Mouse (Mus musculus) naive thymus-derived CD4-positive, alpha-beta T cell, adult 2 months (primary cell): Measurements from ENCODE around the gene Smug1.

ENCODE experiments used
- DNase-seq: peaks from one replicate; pipeline ENCODE4 v3.0.0-alpha.2; 2011; ENCODE audit warnings: low read depth

The Smug1 gene

DNA sequence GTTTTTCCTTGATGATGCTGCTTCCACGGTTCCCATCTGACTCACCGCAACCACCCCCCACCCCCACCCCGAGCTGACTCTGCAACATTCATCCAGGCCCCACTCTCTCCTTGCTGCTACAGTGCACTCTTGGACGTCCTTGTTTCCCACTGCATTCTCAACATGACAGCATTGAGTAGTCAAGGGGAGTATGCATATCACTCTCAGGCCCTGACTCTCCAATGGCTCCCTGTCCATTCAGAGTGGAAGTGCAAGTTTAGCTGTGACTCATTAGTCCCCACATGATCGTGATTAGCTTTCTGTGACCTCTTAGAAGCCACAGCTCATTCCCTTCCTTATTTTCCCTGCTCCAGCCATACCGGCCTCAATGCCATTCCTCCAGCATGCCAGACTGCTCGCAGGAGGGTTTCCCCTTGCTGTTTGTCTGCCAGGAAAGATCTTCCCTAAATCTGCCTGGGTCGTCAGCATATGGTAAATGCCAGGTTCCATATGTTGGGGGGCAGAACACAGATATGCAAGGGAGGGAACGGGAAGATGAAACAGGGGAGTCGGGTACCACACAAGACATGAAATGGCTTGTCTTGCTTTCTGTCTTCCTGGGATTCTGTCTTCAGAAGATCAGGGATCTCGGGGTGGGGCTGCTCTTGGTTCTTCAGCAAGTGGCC lies 21.1 kb downstream of the Smug1 start:
- DNase-seq: no peak

DNA sequence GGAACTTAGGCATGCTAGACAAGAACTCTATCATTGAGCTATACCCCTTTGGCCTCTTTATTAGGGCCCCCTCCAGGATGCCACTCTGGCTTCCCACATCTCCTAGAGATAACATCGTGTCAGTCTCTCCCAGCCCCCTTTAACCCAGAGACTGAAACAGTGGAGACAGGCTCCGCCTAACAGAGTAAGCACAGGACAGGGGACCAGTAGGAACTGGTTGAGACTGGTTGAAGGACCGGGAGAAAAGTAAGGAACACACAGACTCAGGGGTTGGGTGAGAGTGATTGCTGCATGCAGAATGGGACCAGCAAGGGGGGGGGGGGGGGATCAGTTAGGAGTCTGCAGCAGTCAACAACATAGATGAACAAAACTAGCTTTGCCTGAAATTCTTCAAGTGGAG lies 22.7 kb downstream of the Smug1 start:
- DNase-seq: no peak

DNA sequence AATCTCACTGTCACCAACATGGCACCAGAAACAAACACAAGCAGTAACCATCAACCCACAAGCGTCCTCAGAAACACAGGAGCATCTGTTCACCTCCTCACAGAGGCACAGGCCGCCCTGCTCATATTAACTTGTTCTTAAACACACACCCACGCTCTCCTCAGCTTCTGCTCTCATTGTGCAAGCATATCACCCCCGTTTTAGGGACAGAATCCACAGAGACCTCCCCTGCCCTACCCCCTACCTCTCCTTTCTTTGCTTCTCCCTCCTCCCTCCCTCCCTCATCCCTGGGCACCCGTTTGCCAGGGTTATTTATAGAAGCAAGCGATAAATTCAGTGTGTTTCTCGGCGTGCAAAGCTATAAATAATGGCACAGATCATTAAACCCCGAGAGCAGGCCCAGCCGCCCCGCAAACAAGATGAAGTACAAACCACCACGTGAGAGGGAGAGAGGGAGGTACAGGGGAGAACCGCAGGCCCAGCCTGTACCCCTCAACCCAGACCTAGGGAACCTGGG lies 31.4 kb downstream of the Smug1 start:
- DNase-seq: no peak

DNA sequence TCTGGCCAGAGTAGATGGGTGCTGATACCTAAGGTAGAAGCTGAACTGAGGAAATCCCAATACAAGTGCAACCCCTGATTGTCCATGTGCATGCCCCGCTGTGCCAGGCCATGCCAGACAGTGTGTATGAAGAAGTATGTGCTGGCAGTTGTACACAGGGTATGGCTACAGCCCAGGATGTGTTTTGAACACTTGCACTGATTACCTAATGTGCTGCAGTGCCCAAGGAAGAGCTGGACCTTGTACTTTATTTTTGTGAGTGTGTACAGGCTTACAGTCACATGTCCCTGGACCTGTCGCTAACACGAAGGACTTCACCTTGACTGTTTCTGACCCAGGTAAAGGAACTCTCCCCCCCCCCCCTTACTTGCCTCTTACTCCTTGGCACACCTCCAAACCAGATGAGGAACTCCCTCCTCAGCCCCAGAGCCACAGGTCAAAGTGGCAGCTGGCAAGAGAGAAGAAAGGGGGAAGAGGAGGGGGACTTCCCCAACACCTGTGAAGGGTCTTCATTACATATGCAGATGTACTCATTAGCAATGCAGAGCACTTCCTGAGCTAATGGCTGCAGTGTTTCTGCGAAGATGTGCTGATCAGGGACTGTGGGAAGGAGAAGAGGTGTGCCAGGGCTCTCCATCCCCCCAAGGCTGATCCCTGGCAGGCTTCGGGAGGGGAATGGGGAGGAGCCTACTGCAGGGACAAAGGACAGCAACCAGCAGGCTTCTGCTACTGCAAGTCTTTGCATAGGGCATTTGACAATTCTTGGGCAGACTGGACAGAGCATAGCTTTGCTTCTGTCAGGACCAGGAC lies 32.4 kb downstream of the Smug1 start:
- DNase-seq: no peak

DNA sequence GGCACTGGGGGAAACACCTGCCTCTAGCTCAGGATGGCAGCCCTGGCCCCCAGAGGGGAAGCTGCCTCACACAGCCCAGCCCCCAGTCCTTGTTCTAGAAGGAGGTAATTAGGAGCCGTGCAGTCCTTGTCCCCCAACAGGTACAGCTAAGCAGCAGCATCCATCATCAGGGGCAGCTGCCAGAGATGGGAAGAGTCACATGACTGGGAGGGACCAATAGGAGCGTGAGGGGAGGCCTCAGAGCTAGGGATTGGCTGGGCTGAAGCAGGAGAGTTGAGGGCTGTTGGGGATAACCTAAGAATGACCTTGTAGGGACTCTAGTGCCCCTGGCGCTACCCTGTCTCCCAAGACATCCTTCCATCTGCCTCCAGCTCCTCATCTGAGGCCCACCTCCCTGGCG lies 33.1 kb downstream of the Smug1 start:
- no peak for DNase-seq

DNA sequence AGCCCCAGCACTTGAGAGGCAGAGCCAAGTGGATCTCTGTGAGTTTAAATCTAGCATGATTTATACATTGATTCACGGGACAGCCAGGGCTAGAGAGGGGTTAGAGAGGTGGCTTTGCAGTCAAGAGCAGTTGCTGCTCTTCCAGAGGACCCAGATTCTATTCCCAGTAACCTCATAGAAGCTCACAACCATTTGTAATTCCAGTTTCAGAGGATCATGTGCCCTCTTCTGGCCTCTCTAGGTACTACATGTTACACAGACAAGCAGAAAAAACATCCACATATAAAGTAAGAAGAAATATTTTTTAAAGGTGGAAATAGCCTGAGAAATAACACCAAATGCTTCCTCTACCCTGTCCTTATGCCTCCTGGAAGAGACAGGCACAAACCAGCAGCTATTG lies 36.2 kb downstream of the Smug1 start:
- peak; percentile 62 for DNase-seq

DNA sequence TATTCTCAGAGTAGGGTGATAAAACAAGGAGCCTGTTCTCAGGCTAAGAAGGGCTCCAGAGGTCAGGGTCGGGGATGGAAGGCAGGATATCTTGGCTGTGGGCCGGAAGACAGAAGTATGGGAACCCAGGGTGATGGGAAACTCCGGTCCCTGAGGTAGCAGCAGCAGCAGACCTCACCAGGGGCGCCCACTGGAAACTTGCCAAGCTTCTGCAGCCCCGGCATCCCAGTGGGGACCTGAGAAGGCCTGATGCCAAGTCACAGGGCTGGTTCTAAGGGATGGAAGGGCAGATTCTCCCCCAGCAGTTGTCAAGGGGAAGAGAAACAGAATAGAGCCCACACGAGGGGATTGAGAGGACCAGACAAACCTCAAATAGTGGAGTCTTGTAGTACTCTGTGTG lies 37.6 kb downstream of the Smug1 start:
- DNase-seq: no peak

DNA sequence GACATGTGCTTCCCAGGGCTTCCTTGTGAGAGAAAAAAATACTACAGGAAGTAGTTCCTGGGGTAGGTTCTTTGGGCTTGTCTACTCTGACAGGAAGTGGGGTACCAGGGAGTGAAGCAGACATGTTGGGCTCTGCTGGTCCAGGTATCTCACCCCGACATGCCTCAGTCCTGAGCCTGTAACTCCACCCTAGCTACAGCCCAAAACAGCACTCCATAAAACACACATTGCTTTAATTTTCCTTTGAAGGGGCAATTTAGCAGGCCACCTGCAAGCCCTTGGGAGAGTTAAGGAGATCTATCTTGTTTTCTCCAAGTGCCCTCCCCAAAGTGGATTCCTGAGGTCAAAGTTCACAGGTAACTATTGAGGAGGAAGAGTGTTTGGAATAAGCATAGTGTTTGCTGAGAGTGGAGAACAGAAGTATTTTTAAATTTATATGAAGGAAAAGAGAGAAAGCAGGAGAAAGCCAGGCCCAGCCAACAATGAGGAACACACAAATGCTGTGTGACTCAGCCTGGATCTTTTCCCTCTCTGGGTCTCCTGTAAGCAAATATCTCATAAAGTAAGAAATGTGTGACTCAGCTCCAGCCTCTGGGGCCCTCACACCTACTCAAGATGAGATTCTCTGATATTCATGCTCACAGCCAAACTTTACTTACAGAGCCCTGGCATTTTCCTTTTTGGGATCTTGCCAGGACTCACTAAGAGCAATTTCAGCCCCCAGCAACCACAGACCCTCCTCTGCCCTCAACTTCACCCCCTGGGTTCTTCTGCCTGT lies 38.6 kb downstream of the Smug1 start:
- DNase-seq: no peak

DNA sequence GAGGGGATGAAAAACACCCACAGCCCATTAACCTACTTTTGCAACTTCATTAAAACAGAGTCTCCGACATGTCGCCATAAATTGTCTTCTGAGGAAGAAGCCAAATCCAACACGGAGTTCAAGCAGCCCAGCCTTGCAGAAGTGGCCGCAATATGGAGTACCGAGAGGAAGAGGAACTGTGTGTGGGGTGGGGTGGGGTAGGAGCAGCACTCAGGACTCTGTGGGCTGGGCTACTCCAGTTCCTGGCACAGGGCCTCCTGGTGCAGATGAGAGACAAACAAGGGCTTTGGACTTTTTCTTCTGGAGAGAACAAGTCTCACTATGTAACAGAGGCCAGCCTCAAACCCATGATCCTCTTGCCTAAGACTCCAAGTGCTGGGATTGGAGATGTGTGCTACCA lies 40.9 kb downstream of the Smug1 start:
- DNase-seq: no peak

DNA sequence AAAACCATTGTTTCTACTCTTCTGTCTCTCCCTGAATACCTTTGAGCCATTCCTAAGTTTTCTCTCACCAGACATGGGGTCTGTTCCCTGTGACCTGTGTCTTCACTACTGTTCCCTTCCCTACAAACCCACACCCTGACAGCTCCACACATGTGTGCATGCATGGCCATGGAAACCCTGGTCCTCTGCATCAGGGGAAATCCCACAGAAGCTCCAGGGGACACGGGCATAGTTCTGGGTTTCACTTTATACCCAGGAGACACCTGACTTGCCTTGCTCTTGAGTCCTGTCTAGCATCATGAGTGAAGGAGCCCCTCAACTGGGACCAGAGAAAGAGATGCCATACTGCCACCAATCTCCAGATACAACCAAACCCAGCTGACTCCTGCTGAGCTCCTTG lies 42.6 kb downstream of the Smug1 start:
- no peak for DNase-seq

DNA sequence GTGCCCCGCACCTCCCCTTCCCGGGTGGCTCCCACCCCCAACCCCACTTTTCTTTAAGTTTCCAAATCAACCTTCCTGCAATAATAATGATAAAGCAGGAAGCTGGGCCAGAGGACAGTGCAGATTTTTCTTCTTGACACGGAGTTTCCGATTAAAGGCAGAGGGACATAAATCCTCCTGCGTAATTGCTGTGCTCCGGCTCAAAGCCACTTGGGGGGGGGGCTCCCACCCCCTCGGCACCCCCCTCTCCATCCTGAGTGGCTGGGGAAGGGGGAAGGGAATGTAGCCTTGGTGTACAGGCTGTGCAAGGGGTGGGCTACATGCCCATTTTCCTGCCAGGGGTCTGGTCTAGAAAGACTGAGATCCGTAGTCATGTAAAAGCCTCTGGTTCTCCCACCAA lies 43.5 kb downstream of the Smug1 start:
- no peak for DNase-seq

DNA sequence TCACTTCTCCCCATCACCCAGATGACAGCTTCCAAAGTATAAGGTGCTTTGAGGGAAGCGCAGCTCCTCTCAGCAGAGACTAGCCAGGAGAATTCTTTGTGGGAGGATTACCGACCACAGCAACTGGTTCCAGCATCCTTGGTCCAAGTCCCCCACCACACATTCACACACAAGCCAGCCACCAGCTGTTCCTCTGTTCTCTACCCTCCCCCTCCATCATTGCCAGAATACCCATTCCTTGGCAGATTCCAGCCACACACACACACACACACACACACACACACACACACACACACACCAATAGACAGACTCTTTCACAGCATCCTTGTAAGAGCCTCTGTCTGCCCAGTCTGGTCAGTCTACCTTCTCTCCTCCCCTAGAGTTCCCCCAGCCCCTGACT lies 44.5 kb downstream of the Smug1 start:
- DNase-seq: no peak

DNA sequence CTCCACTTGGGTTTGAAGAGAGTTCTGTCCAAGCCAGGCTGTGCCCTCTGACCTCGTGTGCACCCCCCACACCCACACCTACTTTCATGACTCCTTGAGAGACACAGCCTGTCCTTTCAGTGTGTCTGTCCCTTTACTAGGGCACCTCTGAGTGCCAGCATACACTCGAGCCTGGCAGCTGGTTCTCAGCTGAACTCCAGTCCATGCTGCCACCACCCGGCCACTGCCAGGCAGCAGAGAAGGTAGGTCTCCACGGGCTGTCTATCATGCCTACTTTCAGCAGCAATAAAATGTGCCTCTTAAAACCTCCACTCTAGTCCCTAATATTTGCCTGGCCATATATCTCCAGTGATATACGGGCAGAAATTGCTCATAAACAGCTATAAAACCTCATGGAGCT lies 45.5 kb downstream of the Smug1 start:
- DNase-seq: no peak

DNA sequence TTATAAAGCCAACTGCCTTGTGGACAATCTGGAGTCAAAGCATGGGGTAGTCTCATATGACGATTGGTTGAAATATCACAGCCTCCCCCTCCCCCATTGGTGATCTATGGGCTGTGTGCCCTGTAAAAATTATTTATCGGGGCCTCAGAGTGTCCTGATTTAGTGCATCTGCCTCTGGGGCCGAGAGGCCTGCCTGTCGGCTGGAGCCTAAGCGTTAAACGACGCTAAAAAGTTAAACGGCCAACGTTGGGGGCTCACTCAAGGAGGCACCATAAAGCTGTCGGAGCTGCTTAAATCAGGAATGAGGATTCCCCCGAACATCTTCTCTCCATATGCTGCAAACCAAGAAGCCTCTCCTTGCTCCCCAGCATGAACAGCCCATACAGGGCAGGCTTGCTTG lies 46.3 kb downstream of the Smug1 start:
- DNase-seq: no peak

DNA sequence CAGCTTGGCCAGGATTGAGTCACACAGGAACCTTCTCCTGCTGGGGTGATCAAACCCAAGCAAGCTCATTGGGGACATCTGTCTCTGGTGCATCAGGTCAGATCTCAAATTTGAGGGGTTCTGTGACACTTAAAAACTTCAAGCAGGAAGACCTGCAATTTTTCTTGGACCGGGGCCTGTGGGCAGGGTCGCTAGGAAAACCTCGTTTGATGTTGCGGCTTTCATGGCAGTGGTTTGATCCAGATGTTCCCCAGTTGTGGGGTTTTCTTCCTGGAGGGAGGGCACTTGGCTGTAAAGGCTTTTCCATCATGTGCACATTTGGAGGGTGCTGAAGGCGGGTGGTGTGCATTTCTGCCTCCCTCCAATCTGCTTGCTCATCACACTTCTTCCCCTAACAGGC lies 51.2 kb downstream of the Smug1 start:
- DNase-seq: no peak

DNA sequence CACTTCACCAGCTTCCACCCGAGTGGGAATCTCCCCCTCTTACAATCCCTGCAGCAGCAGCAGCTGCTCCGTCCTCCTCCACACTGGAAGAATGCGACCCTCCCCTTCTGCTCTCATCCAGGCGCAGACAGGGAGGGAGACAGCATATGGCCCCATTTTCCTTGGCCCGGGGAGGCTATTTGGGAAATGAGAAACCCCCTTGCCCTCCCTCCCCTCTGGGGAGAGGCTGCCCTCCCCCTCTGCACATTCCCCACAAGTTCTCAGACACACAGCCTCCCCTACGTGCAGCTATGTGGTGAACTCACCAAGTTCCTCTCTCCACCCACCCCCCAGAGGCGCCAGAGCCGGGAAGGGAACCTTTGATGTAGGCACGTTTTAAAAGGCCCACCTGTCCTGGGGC lies 51.6 kb downstream of the Smug1 start:
- no peak for DNase-seq

DNA sequence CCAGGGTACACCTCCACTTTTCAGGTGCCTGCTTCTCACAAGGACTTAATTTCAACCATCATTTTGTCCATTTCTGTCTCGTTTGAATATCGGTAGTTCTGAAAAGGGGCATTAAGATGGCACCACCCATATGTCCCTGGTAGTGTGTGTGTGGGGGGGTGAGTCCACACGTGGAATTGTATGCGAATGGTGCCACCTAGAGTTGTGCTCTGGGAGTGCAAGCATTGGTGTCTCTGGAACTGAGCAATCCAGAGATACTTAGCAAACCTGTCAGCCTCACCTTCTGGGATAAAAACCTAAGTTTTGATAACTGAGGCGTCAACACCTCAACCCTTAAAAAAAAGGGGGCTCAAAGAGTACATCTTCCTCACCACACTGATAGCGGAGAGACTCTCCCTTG lies 53.8 kb downstream of the Smug1 start:
- no peak for DNase-seq

DNA sequence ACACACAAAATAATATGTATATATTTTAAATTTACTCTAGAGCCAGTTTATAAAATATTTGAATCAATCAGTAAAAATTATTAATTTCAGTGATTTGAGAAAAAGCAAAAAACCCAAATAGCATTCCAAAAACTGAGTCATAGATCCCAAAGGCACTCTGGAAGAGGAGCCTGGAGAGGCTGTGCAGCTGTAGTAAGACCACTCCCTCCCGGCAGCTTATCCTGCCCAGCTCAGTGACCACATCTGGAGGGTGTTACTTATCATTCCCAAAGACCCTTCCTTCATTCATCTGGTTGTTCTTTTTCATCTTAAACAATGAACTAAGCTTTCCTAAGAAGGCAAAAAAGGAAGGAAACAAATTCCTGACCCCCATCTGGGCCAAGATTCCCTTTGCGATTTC lies 54.6 kb downstream of the Smug1 start:
- DNase-seq: no peak

DNA sequence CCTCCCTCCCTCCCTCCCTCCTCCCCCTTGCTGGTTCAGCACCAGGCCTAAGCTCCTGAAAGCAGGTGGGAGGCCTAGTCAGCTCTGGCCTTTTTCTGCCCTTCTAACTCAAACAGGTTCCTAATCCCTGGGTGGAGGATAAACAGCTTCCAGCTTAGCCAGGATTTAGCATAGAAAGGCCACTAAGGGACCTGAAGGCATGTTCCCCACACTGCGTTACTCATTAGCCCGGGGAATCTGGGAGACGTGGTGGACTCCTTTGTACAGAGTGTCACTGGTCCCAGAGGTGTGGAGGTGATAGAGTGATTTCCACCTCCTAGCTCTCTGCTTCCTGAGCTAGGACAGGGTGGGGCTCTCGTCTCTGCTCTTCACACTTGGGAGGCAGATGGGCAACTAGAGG lies 57.0 kb downstream of the Smug1 start:
- DNase-seq: no peak

DNA sequence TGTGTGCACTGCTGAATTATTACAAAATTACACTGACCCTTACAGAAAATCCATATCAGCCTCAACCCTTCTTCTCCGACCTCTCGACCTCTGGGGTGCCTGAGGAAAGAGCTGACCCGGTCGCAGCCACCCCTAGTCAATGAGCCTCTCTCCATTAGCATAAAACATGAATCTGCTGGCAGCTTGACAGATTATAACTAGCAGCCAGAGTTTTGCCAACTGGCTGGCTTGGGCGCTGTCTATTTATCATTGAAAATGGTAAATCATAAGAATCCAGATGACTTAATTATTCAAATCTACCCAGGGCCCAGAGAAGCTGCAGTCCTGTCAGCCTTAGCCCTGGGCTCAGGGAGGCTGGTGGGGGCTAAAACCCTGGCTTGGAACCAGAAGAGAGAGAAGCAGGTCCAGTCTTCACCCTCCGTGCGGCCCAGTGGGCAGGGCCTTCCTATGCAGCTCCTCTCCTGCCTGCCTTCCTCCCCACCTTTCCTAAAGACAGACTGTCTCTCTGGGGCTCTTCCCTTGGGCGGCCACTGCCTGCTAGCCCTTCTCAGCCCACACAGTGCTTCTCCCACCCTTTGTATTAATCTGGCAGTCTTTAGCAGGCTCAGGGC lies 58.7 kb downstream of the Smug1 start:
- no peak for DNase-seq

DNA sequence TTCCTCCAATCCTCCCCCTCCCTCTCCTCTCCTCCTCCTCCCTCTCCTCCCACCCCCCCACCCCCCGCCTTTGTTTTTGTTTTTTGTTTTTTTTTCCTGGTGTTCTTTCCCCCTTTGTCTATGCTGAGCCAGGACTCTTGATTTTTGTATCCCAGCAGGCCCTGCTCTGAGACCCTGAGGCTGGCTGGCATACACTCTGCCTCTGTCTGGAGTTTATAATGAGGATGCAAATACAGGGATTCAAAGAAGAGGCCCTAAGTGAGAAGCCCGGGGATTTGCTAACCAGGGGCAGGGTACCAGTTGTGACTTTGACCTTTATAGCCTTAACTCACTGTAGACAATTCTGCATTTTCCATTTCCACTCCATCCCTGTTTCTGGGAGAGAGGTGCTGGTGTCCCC lies 60.7 kb downstream of the Smug1 start:
- DNase-seq: no peak
